Mouse (Mus musculus) right cerebral cortex, postnatal 4 days (tissue): ENCODE results near the gene Gm13420.

Source experiments
- DNase-seq: peaks from one replicate; pipeline ENCODE4 v3.0.0-alpha.2; 2022

The Gm13420 gene

DNA sequence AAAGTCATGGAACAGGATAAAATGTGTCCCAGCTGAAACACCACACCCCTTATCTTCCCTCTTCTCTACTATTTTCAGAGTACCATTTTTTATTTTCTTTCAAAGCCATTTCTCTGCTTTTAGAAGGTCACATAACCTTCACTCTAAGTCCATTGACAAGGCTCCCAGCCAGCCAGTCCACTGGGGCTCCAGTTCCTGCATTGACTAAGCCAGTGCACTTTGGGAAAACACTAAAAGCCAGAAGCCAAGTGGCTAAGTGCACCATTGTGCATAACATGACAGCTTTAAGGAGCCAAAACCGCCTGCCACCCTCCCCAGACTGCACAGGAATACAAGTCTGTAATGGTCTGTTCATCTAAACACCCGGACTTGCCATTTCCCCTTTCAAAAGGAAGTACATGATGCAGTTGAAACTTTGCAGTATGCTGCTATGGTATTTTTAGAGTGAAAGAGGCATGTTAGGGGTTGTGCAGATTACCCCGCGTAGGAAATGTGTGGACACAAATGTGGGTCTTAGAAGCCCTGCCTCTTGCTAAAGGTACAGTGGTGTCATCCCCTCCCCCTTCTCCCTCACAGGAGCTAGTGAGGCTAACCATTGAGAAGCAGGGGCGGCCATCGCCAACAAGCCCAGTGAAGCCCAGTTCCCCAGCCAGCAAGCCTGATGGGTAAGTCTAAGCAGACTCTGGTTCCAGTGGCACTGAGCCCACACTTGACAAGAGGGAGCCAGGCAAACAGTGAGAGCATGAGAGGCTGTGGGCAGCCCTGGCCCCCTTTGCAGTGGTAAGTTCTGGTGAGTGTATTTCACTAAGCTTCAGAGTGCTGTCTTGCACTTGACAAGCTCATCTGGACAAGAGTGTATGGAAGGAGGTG is 52.8 kb downstream of the Gm13420 start:
- DNase-seq: peak; percentile 39

DNA sequence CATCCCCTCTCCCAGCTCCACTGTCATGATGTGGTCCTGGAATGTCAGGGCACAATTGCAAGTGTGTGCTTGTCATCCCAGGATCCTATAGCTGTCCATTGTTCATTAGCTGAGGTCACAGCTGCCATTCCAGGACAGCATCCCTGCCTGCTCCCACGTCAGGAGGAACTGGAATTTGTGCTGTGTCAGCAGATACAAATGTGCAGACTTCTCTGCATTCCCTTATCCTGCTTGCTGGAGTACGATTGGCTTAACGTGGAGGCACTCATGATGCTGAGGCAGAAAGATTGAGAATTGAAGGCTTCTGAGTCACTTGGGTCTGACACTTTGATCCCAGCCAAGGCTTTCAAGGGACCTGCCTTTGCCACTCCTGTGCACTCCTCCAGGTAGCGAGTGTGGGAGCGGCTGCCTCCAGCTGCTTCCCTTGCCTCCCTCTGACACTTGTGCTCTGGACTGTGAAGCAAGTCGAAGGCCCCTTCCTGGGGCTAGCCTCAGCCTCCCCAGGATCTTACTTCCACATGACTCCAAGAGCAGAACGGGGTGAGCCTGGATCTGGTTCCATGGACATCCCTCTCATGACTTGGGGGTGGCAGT is 55.2 kb downstream of the Gm13420 start:
- no peak for DNase-seq
